Mouse (Mus musculus) hematopoietic stem cell, adult 5-6 weeks (primary cell): Measurements from ENCODE around the gene Ccdc69. TPM values are rescaled to one million over a fixed set of nuclear protein-coding genes. Genes with fewer than 3 reads are reported as not detected.

Experiments
- total RNA-seq: library from RNA; stranded (forward); fragments of 172-1452, 232-1000 nt; gene quantifications from 2 replicates; pipeline ENCODE4 v1.2.3, GENCODE M21; 2017

The Ccdc69 gene
- total RNA-seq, 1 experiment from 2014 or later, result 47.6 TPM

Other genes starting within 250 kb of the Ccdc69 start
- 2.5 and 3.1 TPM in 2 replicates for gene Lyrm7, start 217.2 kb downstream of the Ccdc69 start, total RNA-seq
- 302 and 467 TPM in 2 replicates for gene Hint1, start 211.7 kb downstream of the Ccdc69 start, total RNA-seq
- gene Gpx3, start 175.7 kb downstream of the Ccdc69 start, total RNA-seq, result 0.19 TPM in 1 of 2 replicates, not detected in the other
- gene Tnip1, start 115.2 kb downstream of the Ccdc69 start, total RNA-seq, result 26.6 and 44.4 TPM in 2 replicates
- 62.0 and 69.8 TPM in 2 replicates for gene Anxa6, start 44.7 kb downstream of the Ccdc69 start, total RNA-seq
- gene Gm2a, start 20.0 kb upstream of the Ccdc69 start, total RNA-seq, result 70.1 and 79.8 TPM in 2 replicates
- gene Slc36a3, start 73.6 kb upstream of the Ccdc69 start, total RNA-seq, result not detected in 2 replicates
- gene Slc36a2, start 106.9 kb upstream of the Ccdc69 start, total RNA-seq, result not detected in 2 replicates
- 2.7 and 6.4 TPM in 2 replicates for gene Slc36a1, start 126.2 kb upstream of the Ccdc69 start, total RNA-seq